Mouse (Mus musculus): ENCODE data around the gene Vnn1.

The Vnn1 gene

GRCm38 (mm10) chr10:23894601-23895349 lies at the start of gene Vnn1:
Gene Vnn1, plus strand, starts transcription at chr10:23894688.
- peak in 1 of 2 experiments; percentile 12 for DNase-seq (ENCODE audit: low spot score in 2 of 2)

- DNase-seq (ENCODE audit: low spot score in 2 of 2) = no peak
Measured at GRCm38 (mm10) chr10:23851228-23851912, 43.1 kb upstream of the Vnn1 start, which contains the start of gene Vnn3. Gene Vnn3, plus strand, starts transcription at chr10:23851462.

GRCm38 (mm10) chr10:23852096-23852495 lies 42.4 kb upstream of the Vnn1 start:
- DNase-seq (ENCODE audit: low spot score in 2 of 2) = no peak

- no peak for DNase-seq (ENCODE audit: low spot score in 2 of 2)
Measured at GRCm38 (mm10) chr10:23864362-23865312, 29.9 kb upstream of the Vnn1 start.

GRCm38 (mm10) chr10:23880695-23881094 lies 13.8 kb upstream of the Vnn1 start:
- no peak for DNase-seq (ENCODE audit: low spot score in 2 of 2)

GRCm38 (mm10) chr10:23884910-23885309 lies 9.6 kb upstream of the Vnn1 start:
- no peak for DNase-seq (ENCODE audit: low spot score in 2 of 2)

- no peak for DNase-seq (ENCODE audit: low spot score in 2 of 2)
Measured at GRCm38 (mm10) chr10:23886060-23886459, 8.4 kb upstream of the Vnn1 start.

- DNase-seq (ENCODE audit: low spot score in 2 of 2) = no peak
Measured at GRCm38 (mm10) chr10:23892987-23893386, 1.5 kb upstream of the Vnn1 start.

- no peak for DNase-seq (ENCODE audit: low spot score in 2 of 2)
Measured at GRCm38 (mm10) chr10:23895376-23895775, 888 bp downstream of the Vnn1 start.

GRCm38 (mm10) chr10:23901119-23901518 lies 6.6 kb downstream of the Vnn1 start:
- no peak for DNase-seq (ENCODE audit: low spot score in 2 of 2)

GRCm38 (mm10) chr10:23905661-23906060 lies 11.2 kb downstream of the Vnn1 start:
- DNase-seq (ENCODE audit: low spot score in 2 of 2) = no peak

GRCm38 (mm10) chr10:23920056-23920455 lies 25.6 kb downstream of the Vnn1 start, which contains the start of gene Taar1:
Gene Taar1, plus strand, starts transcription at chr10:23920356.
- no peak for DNase-seq (ENCODE audit: low spot score in 2 of 2)

GRCm38 (mm10) chr10:23922468-23922867 lies 28.0 kb downstream of the Vnn1 start:
- no peak for DNase-seq (ENCODE audit: low spot score in 2 of 2)

- no peak for DNase-seq (ENCODE audit: low spot score in 2 of 2)
Measured at GRCm38 (mm10) chr10:23923941-23924340, 29.5 kb downstream of the Vnn1 start.

GRCm38 (mm10) chr10:23937613-23938012 lies 43.1 kb downstream of the Vnn1 start:
- no peak for DNase-seq (ENCODE audit: low spot score in 2 of 2)

GRCm38 (mm10) chr10:23938312-23938711 lies 43.8 kb downstream of the Vnn1 start, which contains the start of gene Taar2:
Gene Taar2, plus strand, starts transcription at chr10:23938572.
- DNase-seq (ENCODE audit: low spot score in 2 of 2) = no peak

GRCm38 (mm10) chr10:23942465-23942864 lies 48.0 kb downstream of the Vnn1 start:
- DNase-seq (ENCODE audit: low spot score in 2 of 2) = no peak

GRCm38 (mm10) chr10:23948026-23948425 lies 53.5 kb downstream of the Vnn1 start:
- no peak for DNase-seq (ENCODE audit: low spot score in 2 of 2)

- no peak for DNase-seq (ENCODE audit: low spot score in 2 of 2)
Measured at GRCm38 (mm10) chr10:23949508-23950005, 55.1 kb downstream of the Vnn1 start, which contains the start of gene Taar3. Gene Taar3, plus strand, starts transcription at chr10:23949558.

GRCm38 (mm10) chr10:23951714-23952113 lies 57.2 kb downstream of the Vnn1 start:
- DNase-seq (ENCODE audit: low spot score in 2 of 2) = no peak

Measured in urinary bladder, postnatal 36 days (tissue).